Mouse (Mus musculus): Measurements from ENCODE around the gene Osbpl7. TPM values are rescaled to one million over a fixed set of nuclear protein-coding genes. Genes with fewer than 3 reads are reported as not detected.

Gene Osbpl7
- polyA plus RNA-seq, 1 experiment from 2014 or later, result 12.4 TPM

DNA sequence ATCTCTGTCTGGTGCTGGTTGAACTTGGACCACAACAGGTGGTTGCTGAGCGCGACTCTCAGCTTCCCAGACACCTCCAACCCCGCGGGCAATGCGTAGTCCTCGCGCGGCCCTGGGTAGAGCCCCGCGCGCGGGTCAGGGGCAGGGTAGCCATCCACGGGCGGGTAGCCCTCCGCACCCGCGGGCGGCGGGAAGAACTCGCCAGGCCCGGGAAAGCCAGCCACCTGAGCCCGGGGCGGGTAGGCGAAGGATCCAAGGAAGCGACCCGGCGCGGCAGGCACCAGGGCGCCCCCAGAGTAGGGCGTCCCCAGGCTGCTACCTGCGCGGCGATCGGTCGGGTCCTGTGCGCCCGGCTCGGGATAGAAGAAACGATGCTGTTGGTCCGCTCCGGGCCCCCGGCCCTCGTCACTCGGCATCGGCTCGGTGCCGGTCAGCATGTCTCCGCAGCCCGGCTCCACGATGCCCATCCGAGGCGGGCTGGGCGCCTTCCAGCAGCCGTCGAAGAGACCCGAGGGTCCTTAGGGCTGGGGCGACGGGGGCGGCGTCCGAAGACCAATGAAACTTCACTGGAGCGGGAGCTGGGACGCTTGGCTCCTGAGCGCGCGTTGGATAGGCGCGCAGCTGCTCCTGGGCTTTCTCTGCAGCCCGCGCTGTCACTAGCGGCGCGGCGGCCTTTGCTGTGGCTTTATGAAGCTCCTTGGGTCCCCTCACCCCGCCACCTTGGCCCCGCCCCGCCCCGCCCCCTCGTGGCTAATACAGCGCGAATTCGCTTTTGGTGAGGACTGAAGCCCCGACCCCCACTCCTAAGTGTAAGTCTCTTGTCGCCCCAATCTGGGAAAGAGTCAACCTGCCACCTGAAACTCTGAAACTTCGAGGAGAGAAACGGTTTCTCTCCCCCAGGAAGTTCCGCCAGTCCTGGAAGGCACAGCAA is 64.5 kb downstream of the Osbpl7 start, which contains the start of gene Tbx21:
TSS of gene Tbx21 (minus strand) at position 661 of the 931 bp plus-strand sequence.
- ATAC-seq (ENCODE audit: low read depth), result 0 out of 2 replicates have a peak, but pooled peaks have one; percentile 26
- H3K27me3 ChIP-seq (ENCODE audit: control insufficient read depth, insufficient read depth, low read depth, low read length), result peaks cover 56% of the 10 kb centered on the region

DNA sequence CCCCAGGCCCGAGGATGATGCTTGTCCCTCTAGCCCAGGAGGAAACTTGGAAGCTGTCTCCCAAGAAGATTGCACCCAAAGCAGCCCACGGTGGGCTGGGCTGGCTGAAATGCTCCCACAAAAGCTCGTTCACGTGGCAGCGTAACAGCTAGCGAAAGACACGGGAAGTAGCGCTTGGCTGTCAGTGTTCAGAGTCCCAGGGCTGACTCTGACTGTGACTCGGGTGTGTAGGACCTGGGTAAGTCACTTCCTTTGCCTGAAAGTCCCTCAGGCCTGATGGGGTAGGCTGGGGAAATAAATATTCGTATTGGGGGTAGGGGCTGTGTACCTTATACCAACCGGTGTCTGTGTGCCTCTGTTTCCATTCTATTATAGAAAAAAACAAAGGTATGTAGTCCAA is 65.4 kb downstream of the Osbpl7 start:
- peaks cover 10% of the 10 kb centered on the region for H3K4me1 ChIP-seq (replicated peaks; ENCODE audit: control insufficient read depth, insufficient read depth, low read length)
- no peaks in the 10 kb centered on the region for H3K9me3 ChIP-seq (ENCODE audit: control insufficient read depth, low read length)
- H3K27me3 ChIP-seq (ENCODE audit: control insufficient read depth, insufficient read depth, low read depth, low read length), result peaks cover 56% of the 10 kb centered on the region
- H3K36me3 ChIP-seq (ENCODE audit: control insufficient read depth, insufficient read depth, low read length), result no peaks in the 10 kb centered on the region
- H3K9ac ChIP-seq (ENCODE audit: low read length), result no peak overlapping the region
- H3K4me2 ChIP-seq (ENCODE audit: low read depth, low read length), result no peak overlapping the region; the same call in 1 of the 2 replicates
- no peak overlapping the region for H3K4me3 ChIP-seq (ENCODE audit: low read length)
- 6% methylated on average over 11 of the region's 11 CpGs for WGBS
- no peak overlapping the region for H3K27ac ChIP-seq (ENCODE audit: low read length)
- ATAC-seq (ENCODE audit: low read depth), result no peak

More for the DNA sequence above, 64.5 kb downstream of the Osbpl7 start, which contains the start of gene Tbx21:
- H3K27ac ChIP-seq (ENCODE audit: low read length), result no peak within 1 kb of the TSS
- peak within 1 kb of the TSS; percentile 65 for H3K4me2 ChIP-seq (ENCODE audit: low read depth, low read length)
- no peaks in the 10 kb centered on the region for H3K9me3 ChIP-seq (ENCODE audit: control insufficient read depth, low read length)
- WGBS, result 0% methylated on average over 86 of the region's 87 CpGs
- peaks cover 10% of the 10 kb centered on the region for H3K4me1 ChIP-seq (replicated peaks; ENCODE audit: control insufficient read depth, insufficient read depth, low read length)
- peak within 1 kb of the TSS; percentile 50 for H3K4me3 ChIP-seq (ENCODE audit: low read length)
- H3K9ac ChIP-seq (ENCODE audit: low read length), result peak within 1 kb of the TSS; percentile 37; the same call in 1 of the 2 replicates
- H3K36me3 ChIP-seq (ENCODE audit: control insufficient read depth, insufficient read depth, low read length), result no peaks in the 10 kb centered on the region

Small RNAs within 50 kb of the gene (microRNA-seq; reads per million reads assigned to microRNA genes)
- 2.0 reads per million, percentile 3 among the genes with 10 or more reads in this experiment for gene Mir8103

Other genes starting within 250 kb of the Osbpl7 start
- gene Nfe2l1, start 220.7 kb upstream of the Osbpl7 start, polyA plus RNA-seq (2015; fragmentation: Nextera tagmentation; extraction: Ambion mirVana), result 68.2 and 68.8 TPM in 2 replicates
- gene Copz2, start 200.8 kb upstream of the Osbpl7 start, polyA plus RNA-seq (2015; fragmentation: Nextera tagmentation; extraction: Ambion mirVana), result 131 and 135 TPM in 2 replicates
- 67.5 and 70.6 TPM in 2 replicates for gene Cdk5rap3, start 134.1 kb upstream of the Osbpl7 start, polyA plus RNA-seq (2015; fragmentation: Nextera tagmentation; extraction: Ambion mirVana)
- 50.5 and 60.2 TPM in 2 replicates for gene Prr15l, start 122.5 kb upstream of the Osbpl7 start, polyA plus RNA-seq (2015; fragmentation: Nextera tagmentation; extraction: Ambion mirVana)
- 28.1 and 35.4 TPM in 2 replicates for gene Pnpo, start 106.6 kb upstream of the Osbpl7 start, polyA plus RNA-seq (2015; fragmentation: Nextera tagmentation; extraction: Ambion mirVana)
- gene Sp2, start 67.7 kb upstream of the Osbpl7 start, polyA plus RNA-seq (2015; fragmentation: Nextera tagmentation; extraction: Ambion mirVana), result 18.5 and 22.2 TPM in 2 replicates
- 0.59 and 0.62 TPM in 2 replicates for gene Sp6, start 37.2 kb upstream of the Osbpl7 start, polyA plus RNA-seq (2015; fragmentation: Nextera tagmentation; extraction: Ambion mirVana)
- gene Scrn2, start 20.7 kb upstream of the Osbpl7 start, polyA plus RNA-seq (2015; fragmentation: Nextera tagmentation; extraction: Ambion mirVana), result 29.7 and 32.9 TPM in 2 replicates
- 8.7 and 11.3 TPM in 2 replicates for gene Lrrc46, start 9.2 kb upstream of the Osbpl7 start, polyA plus RNA-seq (2015; fragmentation: Nextera tagmentation; extraction: Ambion mirVana)
- gene Mrpl10, start 9.1 kb upstream of the Osbpl7 start, polyA plus RNA-seq (2015; fragmentation: Nextera tagmentation; extraction: Ambion mirVana), result 74.1 and 76.5 TPM in 2 replicates
- 0.21 TPM in 1 of 2 replicates, not detected in the other for gene Tbx21, start 64.7 kb downstream of the Osbpl7 start, polyA plus RNA-seq (2015; fragmentation: Nextera tagmentation; extraction: Ambion mirVana)
- 4.9 TPM in 2 replicates for gene Tbkbp1, start 100.9 kb downstream of the Osbpl7 start, polyA plus RNA-seq (2015; fragmentation: Nextera tagmentation; extraction: Ambion mirVana)
- gene Kpnb1, start 137.3 kb downstream of the Osbpl7 start, polyA plus RNA-seq (2015; fragmentation: Nextera tagmentation; extraction: Ambion mirVana), result 39.6 and 40.4 TPM in 2 replicates
- gene Npepps, start 230.0 kb downstream of the Osbpl7 start, polyA plus RNA-seq (2015; fragmentation: Nextera tagmentation; extraction: Ambion mirVana), result 74.5 and 86.5 TPM in 2 replicates